Mouse (Mus musculus) intestine, postnatal 0 days (tissue): Measurements from ENCODE around the gene Tango6. TPM values are rescaled to one million over a fixed set of nuclear protein-coding genes. Genes with fewer than 3 reads are reported as not detected.
"Not testable (repeated sequence)": the region's sequence is repeated elsewhere in the genome, so short reads cannot be mapped to it uniquely, and the experiment has no call there.

Experiments used
- ATAC-seq: fragments of 200-750 bp; cut with Nextera tagmentation; 2 replicates; pipeline ENCODE4 v1.8.0; 2017; ENCODE audit warnings: mild to moderate bottlenecking, moderate TSS enrichment, moderate library complexity
- H3K27ac ChIP-seq: fragments of 300-500 bp; sonication (generic); 2 replicates; pipeline ENCODE4 v1.5.1; 2014; ENCODE audit warnings: mild to moderate bottlenecking, low read depth, low read length, moderate library complexity
- H3K27me3 ChIP-seq: fragments of 300-500 bp; sonication (generic); replicated peaks from 2 replicates; pipeline ENCODE4 v1.6.1; 2014; ENCODE audit warnings: low read length, mixed read lengths; ENCODE audit not compliant: control insufficient read depth, insufficient read depth
- H3K36me3 ChIP-seq: fragments of 300-500 bp; sonication (generic); 2 replicates; pipeline ENCODE4 v1.6.1; 2014; ENCODE audit warnings: mild to moderate bottlenecking, moderate library complexity; ENCODE audit not compliant: control insufficient read depth, insufficient read depth
- H3K4me1 ChIP-seq: fragments of 300-500 bp; sonication (generic); replicated peaks from 2 replicates; pipeline ENCODE4 v1.6.1; 2014; ENCODE audit warnings: antibody characterized with exemption, low read length, mixed read lengths; ENCODE audit not compliant: control insufficient read depth, insufficient read depth
- H3K4me2 ChIP-seq: fragments of 300-500 bp; sonication (generic); replicated peaks from 2 replicates; pipeline ENCODE4 v1.6.1; 2014; ENCODE audit warnings: low read depth, mild to moderate bottlenecking, moderate library complexity
- H3K4me3 ChIP-seq: fragments of 300-500 bp; sonication (generic); 2 replicates; pipeline ENCODE4 v1.5.1; 2014; ENCODE audit warnings: low read depth, low read length
- H3K9ac ChIP-seq: fragments of 300-500 bp; sonication (generic); 2 replicates; pipeline ENCODE4 v1.6.1; 2014; ENCODE audit warnings: mild to moderate bottlenecking, low read depth, low read length
- H3K9me3 ChIP-seq: fragments of 300-500 bp; sonication (generic); 2 replicates; pipeline ENCODE4 v1.6.1; 2016; ENCODE audit warnings: mixed run types; ENCODE audit not compliant: control insufficient read depth
- CTCF ChIP-seq: sonication (generic); IDR thresholded peaks from 2 replicates; pipeline ENCODE4 v1.5.1; 2016; ENCODE audit warnings: low read depth, mild to moderate bottlenecking, control low read depth, antibody characterized with exemption, moderate library complexity
- WGBS: fragments of 180-500 bp; shearing (Covaris S2); extraction: QIAGEN DNeasy Blood & Tissue Kit; methylation state at CpG from one replicate; pipeline ENCODE4 v1.1.7; 2014; 5-methylcytosine and 5-hydroxymethylcytosine counted together
- polyA plus RNA-seq: library from polyadenylated mRNA; unstranded; fragments of >200 nt; fragmentation: Nextera tagmentation; extraction: Ambion mirVana; gene quantifications from 2 replicates; pipeline ENCODE4 v1.2.1, GENCODE M21; 2015

Gene Tango6
- polyA plus RNA-seq, 1 experiment from 2014 or later: 1.7 TPM

DNA sequence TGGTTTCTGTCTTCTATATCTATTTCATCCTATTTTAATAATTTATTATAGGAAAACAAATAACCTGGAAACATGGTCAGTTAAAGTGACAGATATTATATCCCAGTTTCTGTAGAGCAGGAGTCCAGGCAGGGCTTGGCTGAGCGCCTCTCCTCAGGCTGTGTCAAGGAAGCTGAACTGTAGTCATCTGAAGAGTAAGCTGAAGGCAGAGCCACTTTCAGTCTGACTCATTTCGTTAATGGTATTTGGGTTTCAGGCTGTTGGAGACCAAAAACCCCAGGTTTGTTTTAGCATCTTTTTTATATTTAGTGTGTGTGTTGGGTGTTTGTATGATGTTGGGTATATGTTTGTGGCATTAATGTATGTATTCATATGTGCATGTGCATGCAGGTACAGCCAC lies 112.0 kb downstream of the Tango6 start:
- Histone ChIP-seq H3K4me2 (no peak overlapping the region), H3K27me3 (no peaks in the 10 kb centered on the region), H3K4me1 (no peaks in the 10 kb centered on the region), H3K9ac (no peak overlapping the region), H3K4me3 (no peak overlapping the region), H3K36me3 (no peaks in the 10 kb centered on the region), H3K9me3 (no peaks in the 10 kb centered on the region), H3K27ac (no peak overlapping the region)
- WGBS: 91% methylated on average over 2 of the region's 2 CpGs
- ATAC-seq: no peak
- TF ChIP-seq CTCF: no peak

DNA sequence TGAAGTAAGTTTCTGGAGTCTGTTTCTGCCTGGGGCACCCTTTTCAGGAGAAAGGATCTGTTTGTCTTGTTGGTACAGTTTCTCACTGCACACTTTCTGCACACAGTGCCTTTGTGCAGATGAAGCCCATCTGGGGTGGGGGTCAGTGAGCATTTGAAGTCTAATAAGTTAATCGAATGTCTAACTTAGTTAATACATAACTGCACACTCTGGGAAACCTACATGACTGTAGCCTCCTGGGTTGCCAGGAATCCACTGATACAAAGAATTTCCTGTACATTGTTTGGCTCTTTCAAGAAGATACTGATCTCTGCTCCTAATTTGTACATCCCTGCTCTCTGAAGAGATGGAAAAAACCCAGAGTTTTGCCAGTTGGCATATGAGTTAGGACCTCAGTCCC lies 117.0 kb downstream of the Tango6 start:
- Histone ChIP-seq H3K4me1 (no peaks in the 10 kb centered on the region), H3K9me3 (no peaks in the 10 kb centered on the region), H3K36me3 (no peaks in the 10 kb centered on the region), H3K9ac (no peak overlapping the region), H3K4me2 (no peak overlapping the region), H3K4me3 (no peak overlapping the region), H3K27me3 (no peaks in the 10 kb centered on the region), H3K27ac (no peak overlapping the region)
- ATAC-seq: no peak
- WGBS: 33% methylated on average over 1 of the region's 1 CpGs
- no peak for TF ChIP-seq CTCF

DNA sequence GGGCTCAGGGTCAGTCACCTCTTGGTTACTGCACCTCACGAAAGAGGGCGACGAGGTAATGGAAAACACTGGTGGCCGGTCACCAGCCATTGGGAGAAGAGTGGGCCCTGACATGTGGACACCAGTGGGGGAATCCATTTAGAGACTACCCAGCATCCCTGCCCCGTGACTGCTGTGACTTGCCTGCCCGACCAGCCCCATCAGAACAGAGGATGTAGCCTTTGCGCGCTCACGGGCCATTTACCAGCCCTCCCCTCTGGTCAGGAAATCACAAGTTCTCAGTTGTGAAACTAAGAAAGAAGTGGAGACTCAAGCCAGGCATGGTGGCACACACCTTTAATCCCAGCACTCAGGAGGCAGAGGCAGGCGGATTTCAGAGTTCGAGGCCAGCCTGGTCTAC lies 118.4 kb downstream of the Tango6 start:
- Histone ChIP-seq H3K27me3 (no peaks in the 10 kb centered on the region), H3K4me2 (no peak overlapping the region), H3K4me3 (no peak overlapping the region), H3K36me3 (no peaks in the 10 kb centered on the region), H3K9ac (no peak overlapping the region), H3K4me1 (no peaks in the 10 kb centered on the region), H3K27ac (no peak overlapping the region), H3K9me3 (no peaks in the 10 kb centered on the region)
- TF ChIP-seq CTCF: no peak
- ATAC-seq: no peak
- 86% methylated on average over 11 of the region's 11 CpGs for WGBS

DNA sequence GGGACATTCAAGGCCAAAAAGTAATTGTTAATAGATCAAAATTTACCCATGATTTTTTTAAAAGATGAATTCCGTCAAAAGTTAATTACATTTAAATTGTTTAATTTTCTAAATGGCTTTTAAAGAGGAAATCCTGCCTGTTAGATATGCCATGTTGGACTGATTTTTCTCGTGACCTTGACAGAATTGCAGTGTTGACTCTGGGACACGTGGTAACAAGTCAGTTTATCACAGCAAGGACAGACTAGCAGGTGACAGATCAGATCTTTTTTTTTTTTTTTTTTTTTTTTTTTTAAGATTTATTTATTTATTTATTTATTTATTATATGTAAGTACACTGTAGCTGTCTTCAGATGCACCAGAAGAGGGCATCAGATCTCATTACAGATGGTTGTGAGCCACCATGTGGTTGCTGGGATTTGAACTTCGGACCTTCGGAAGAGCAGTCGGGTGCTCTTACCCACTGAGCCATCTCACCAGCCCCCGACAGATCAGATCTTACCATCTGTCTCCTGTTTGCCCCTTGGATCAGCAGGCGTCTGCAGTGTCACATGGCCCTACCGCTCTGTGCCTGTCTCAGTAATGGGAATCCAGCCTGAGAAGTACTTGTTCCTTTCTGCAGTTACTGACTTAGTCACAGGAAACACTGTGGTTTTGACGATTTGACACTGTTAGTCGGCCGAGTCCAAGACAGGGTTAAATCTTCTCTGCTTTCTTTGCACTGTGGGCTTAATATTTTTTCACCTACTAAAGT lies 119.7 kb downstream of the Tango6 start:
- not testable (repeated sequence) for H3K4me1 ChIP-seq, ATAC-seq, H3K27ac ChIP-seq, H3K27me3 ChIP-seq, H3K4me2 ChIP-seq, H3K36me3 ChIP-seq, H3K9ac ChIP-seq, H3K4me3 ChIP-seq, H3K9me3 ChIP-seq
- 75% methylated on average over 12 of the region's 12 CpGs for WGBS

DNA sequence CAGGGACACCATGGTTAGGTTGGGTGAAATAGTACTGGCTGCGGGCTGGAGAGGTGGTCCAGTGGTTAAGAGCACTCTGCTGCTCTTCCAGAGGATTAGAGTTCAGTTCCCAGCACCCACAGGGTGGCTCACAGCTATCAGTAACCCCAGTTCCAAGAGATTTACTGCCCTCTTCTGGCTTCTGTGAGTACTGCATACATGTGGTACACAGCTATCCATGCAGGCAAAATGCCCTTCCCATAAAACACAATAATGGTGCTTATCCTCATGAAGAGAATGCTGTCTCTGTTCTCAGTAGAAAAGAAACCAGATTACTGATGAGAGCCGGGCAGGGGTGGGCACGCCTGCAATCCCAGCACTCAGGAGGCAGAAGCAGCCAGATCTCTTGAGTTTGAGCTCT lies 123.0 kb downstream of the Tango6 start:
- Histone ChIP-seq H3K4me1 (no peaks in the 10 kb centered on the region), H3K4me2 (no peak overlapping the region), H3K4me3 (no peak overlapping the region), H3K27ac (no peak overlapping the region), H3K27me3 (no peaks in the 10 kb centered on the region), H3K36me3 (no peaks in the 10 kb centered on the region), H3K9ac (no peak overlapping the region), H3K9me3 (no peaks in the 10 kb centered on the region)
- peak; percentile 50 for TF ChIP-seq CTCF
- no peak for ATAC-seq
- 92% methylated on average over 3 of the region's 3 CpGs for WGBS

DNA sequence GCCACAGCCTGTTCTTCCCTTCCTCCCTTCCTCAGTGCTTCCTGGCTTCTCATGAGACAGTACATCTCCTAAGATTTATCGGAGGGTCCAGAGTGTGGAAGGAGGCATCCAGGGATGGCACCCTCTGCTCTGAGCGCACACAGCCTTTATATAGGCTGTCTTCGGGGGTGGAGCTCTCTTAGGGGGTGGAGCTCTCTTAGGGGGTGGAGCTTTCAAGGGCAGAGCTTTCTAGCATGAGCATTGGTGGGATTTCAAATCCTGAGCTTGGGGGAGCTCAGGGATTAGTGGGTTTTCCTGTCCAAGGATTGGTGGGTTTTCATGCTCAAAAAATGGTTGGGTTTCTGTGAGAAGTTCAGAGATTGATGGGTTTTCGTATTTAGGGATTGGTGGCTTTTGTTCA lies 124.6 kb downstream of the Tango6 start:
- H3K4me1 ChIP-seq: no peaks in the 10 kb centered on the region
- no peak for TF ChIP-seq CTCF
- no peak overlapping the region for H3K9ac ChIP-seq
- H3K4me2 ChIP-seq: no peak overlapping the region
- WGBS: 98% methylated on average over 4 of the region's 4 CpGs
- no peak overlapping the region for H3K27ac ChIP-seq
- ATAC-seq: no peak
- no peak overlapping the region for H3K4me3 ChIP-seq
- H3K9me3 ChIP-seq: no peaks in the 10 kb centered on the region
- H3K27me3 ChIP-seq: no peaks in the 10 kb centered on the region
- no peaks in the 10 kb centered on the region for H3K36me3 ChIP-seq

DNA sequence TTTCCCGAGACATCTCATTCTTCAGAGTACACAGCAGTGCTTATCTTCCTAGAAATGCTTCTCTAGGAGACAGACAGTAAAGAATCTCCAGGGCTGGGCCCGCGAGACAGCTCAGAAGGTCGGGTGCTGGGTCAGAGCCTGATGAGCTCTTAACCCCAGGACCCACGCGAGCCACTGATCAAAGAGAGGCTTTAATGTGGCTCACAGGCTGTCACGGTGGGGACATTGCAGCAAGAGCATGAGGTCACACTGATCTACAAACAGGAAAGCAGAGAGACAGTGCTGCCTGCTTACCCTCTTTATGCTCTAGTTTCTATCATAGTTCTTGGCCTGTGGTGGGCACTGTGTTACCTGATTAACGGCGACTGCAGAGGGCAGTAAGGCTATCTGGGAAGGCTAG lies 126.9 kb downstream of the Tango6 start:
- Histone ChIP-seq H3K27ac (no peak overlapping the region), H3K9ac (no peak overlapping the region), H3K4me1 (no peaks in the 10 kb centered on the region), H3K9me3 (no peaks in the 10 kb centered on the region), H3K4me2 (no peak overlapping the region), H3K36me3 (no peaks in the 10 kb centered on the region), H3K4me3 (no peak overlapping the region), H3K27me3 (no peaks in the 10 kb centered on the region)
- TF ChIP-seq CTCF: no peak
- WGBS: 49% methylated on average over 9 of the region's 9 CpGs
- no peak for ATAC-seq
